Mouse (Mus musculus) layer of hippocampus, postnatal 10 days (tissue): Measurements from ENCODE around the gene Tmem198. TPM values are rescaled to one million over a fixed set of nuclear protein-coding genes. Genes with fewer than 3 reads are reported as not detected.

ENCODE experiments used
- DNase-seq, 2 experiments: peaks; one replicate each; pipeline ENCODE4 v3.0.0; 2021; ENCODE audit warnings: low spot score in 2 of 2
- total RNA-seq, 2 experiments: library from RNA; stranded (reverse); gene quantifications; 2 replicates each; pipeline ENCODE4 v1.2.3; 2021

Gene Tmem198
- total RNA-seq, 2 experiments from 2014 or later: 48.3 to 53.8 TPM

GRCm38 (mm10) chr1:75487040-75487404, 7.7 kb downstream of the Tmem198 start:
- no peak for DNase-seq

- DNase-seq: peak; percentile 41 to 63
These were observed 8.3 kb downstream of the Tmem198 start for GRCm38 (mm10) chr1:75487405-75488161.

DNA sequence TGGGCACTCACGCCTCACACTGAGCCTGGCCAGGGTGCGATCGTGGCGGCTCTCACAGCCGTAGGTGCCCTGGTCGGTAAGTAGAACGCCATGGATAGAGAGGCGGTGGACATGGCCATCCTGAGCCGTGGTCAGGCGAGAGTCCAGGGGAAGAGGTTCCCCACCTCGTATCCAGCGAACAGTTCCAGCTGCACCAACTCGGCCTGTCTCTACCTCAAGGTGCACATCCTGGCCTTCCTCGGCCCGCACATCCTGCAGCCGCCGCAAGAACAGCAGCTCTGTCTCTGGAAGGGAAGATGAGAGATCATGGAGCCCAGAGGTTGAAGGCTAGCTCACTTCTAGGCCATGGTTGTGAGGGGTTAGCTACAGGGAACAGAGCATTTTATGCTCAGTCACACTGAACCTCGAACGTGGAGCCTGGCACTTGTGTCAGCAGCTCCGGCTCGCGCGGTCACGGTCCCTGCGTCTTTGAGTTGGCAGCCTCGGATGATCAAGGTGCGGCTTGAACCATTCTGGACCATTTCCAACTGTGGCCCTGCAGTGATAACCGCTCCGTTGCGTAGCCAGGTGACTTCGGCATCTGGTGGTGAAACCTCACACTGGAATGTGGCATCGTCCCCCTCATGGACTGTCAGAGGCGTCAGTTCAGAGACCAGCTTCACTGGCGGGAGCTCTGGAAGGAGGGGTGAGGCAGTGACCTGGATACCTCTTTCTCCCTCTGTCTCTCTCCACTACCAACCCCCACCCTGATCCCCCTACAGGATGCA, 11.6 kb downstream of the Tmem198 start:
- no peak for DNase-seq

GRCm38 (mm10) chr1:75492579-75493170, 13.3 kb downstream of the Tmem198 start:
- no peak for DNase-seq

DNA sequence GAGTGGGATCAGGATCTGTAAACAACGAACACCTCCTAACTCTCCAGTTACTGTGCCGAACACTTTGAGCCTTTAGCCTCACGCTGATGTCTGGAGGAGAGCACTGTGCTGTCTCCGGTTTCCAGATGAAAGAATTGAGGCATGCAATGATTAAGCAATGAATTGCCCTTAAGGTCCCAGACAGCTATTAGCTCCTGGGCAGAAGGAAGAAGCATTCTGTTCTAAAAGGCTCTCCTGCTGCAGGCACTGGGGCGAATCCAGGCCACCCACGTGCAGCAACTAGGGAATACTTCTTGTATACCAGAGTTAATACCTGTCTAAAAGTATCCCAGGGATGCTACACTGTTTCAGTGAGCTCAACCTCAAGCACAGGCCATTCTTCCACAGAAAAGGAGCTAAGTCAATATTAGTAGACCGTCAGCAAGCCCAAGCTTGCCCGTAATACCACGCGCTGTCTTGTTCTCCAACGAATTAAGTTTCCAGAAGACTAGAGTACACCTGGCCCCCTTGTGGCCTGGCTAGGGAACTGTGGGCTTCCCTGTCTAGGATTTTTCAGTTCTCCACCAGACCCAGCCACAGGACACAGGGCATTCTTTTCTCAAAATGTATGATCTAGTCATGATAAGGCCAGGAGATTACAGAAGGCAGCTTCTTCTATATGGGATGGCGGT, 15.7 kb downstream of the Tmem198 start:
- DNase-seq: peak in 1 of 2 experiments; percentile 46

DNA sequence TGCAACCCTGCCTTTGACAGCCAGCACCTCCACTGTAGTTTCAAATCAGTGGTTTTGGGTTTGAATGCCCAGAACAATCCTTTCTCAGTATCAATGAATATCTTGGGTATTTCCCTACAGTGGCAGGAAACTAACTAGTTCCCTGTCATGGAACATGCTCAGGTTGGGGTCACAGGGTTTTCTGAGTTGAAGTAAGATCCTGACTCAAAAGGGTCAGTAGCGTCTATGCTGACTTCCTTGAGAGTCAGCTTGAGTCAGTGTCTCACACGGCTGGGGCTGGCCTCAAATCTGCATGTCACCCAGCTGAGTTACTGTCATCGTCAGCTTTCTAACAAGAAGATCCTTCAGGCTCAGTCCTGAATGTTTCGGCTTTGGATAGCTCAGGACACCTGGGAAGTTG, 19.6 kb downstream of the Tmem198 start:
- no peak for DNase-seq

DNA sequence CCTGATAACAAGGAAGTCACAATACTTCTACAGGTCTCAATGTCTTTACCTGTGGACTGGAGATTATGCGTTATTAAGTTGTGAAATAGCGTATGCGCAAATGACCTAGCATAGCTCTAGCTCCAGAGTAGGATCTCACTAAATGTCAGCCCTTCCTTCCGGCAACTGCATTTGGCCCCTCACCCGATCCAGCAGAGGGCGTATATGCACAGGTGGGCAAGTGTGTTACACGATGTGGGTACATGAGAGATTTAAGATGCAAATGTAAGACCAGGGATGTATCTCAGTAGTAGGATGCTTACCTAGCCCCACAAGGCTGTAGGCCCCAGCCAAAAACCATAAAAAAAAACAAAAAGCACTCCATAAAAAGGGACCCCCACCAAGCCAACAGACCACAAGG, 20.1 kb downstream of the Tmem198 start:
- no peak for DNase-seq

DNA sequence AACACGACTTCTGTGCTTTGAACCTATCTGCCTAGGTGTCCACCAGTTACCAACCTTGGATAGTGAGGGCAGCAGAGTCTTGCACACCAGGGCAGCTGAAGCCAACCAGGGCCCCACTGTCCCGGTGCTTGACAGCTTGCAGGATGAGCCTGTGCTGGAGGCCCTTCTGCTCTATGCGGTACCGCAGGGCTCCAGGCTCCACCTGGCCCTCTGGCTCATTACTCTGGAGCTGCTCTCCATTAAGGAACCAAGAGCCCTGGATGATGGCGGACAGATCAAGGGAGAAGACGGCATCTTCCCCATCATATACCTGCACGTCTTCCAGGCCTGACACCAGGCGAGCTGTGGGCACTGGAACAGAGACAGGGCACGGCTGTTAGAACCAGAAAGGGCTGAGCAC, 22.6 kb downstream of the Tmem198 start:
- DNase-seq: no peak

DNA sequence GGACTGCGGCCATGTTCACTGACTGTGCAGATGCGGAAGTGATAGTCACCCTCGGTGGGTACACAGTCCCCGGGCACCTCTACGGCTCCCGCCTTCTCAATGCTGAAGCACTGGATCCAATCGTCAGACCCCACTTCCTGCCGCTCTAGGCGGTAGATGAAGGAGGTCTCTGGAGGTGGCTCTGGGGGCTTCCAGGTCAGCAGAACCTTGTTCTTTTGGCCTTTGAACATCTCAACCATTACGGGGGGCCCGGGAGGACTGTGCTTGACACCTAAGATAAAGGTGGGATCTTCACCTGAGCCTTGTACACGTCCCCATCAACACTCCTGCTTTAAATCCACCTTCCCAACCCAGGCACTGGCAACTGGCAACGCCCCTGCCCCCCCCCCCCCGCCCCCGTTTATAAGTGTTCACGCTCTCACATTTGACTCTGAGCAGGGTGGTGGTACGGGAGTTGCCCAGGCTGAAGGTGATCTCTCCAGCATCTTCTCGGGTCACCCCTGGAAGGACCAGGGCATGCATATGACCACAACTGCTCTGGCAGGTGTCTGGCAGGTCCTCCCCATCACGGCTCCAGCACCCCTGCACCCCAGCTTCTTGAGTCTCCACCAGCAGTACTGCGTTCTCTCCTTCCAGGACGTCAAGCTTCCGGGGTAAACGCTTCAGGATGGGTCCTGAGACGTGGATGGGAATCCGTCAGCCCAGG, 23.8 kb downstream of the Tmem198 start:
- no peak for DNase-seq

- no peak for DNase-seq
These were observed 24.3 kb downstream of the Tmem198 start for GRCm38 (mm10) chr1:75503651-75503980.

DNA sequence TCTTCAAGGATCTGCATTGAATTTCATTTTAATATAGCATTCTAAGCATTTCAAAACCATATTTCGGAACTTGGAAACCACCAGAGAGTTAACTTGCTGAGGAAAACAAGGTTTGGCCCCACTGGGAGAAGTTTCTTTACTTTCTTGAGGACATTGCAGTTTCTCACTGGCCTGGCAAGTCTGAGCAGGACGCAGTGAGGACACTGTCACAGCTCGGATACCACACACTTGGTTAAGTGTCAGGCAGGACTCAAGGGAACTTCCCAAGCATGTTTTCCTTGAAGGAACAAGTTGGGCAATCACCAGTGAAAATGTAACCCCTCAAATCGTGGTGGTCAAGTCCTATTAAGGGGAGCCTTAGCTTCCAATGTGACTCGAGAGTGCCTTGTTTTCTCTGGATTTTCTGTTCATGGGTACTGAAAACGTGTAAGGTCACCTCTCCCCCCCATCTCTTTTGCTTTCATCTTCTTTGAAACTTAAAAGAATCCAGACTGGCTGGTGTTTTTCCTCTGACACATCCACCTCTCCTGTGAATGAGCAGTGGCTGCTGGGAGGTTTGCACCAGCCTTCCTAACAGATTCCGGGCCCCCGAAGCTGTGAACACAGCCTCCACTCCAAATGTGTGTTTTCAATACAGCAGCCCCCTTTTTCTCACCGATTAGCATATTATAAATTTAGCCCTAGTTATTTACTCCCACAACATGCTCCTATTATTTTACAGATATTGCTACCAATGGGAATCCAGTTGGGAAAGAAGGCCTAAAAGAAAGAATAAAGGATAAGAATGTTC, 25.1 kb downstream of the Tmem198 start:
- peak in 1 of 2 experiments; percentile 54 for DNase-seq

GRCm38 (mm10) chr1:75505159-75505955, 26.0 kb downstream of the Tmem198 start:
- peak; percentile 73 to 79 for DNase-seq

- DNase-seq: peak; percentile 63 to 70
These were observed 26.9 kb downstream of the Tmem198 start, which contains the start of gene Obsl1 for GRCm38 (mm10) chr1:75505956-75506831. TSS of gene Obsl1 (minus strand) at chr1:75506452.

DNA sequence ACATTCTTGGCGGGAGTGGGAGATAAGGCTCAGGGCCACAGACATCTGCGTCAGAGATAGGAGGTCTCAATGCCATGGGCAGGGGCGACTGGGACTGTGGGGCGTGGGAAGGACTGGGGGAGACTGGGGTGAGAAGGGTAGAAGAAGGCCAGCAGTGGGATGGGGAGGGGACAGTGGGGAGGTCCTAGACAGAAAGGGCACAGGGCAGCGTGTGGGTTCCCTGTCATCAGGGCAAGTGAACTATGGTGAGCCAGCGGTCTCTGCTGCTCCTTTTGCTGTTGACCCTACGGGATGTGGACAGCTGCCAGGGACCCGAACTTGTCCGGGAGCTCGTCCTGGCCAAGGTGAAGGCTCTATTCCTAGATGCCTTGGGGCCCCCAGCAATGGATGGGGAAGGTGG, 27.7 kb downstream of the Tmem198 start, which contains the start of gene Inha:
Inha (plus strand) TSS at position 72 of the 400 bp plus-strand sequence.
- DNase-seq: no peak

- DNase-seq: no peak
These were observed 30.3 kb downstream of the Tmem198 start for GRCm38 (mm10) chr1:75509586-75509985.

DNA sequence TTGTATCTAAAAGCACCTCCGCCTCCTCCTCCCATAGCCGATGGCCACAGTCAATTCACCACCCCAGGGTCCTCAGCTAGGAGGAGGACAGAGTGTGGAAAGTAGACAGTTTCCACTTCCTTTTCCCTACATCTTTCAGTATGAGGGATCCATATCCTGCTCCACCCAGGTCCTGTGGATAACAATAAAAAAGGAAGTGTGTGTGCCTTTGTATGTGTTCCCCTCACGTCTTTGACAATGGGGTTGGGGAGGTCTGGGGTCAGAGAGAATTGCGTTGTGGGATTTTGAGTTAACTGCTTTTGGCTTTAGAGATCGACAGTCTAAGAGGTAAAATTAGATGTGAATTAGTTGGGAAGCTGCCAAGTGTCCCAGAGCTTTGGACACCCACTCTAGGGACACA, 30.8 kb downstream of the Tmem198 start:
- DNase-seq: no peak

DNA sequence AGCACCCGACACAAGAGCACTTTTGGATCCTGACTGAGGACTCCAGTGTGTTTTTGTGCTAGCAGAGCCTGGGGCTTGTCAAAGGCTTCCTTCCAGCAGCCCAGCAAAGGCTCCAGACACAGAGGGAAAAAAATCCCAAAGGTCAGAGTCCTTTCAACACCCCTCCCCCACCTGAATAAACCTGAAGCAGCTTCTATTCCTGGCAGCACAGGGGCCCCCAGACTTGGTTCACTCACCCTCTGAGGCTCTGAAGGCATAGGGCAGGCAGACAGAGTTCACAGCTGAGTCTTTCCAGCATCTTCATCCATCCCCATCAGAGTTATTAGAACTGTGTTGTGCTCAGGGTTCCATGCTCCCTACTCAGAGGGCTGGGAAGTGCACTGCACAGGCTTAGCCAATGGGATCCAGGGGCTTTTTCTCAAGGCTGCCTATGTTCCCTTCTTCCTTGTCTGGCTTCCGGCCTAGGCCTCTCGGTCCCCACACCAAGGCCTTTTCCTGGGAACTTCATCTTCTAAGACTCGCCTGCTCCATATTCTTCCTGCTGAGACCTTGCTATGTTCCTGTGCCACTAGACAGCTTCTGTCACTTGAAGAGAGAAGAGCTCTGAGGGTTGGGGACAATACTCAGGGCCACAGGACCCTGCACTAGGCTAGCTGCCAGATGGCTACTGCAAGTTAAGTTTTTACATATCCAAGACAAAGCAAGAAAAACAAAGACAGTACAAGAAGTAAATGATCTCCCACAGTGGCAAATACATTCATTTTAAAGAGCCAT, 32.3 kb downstream of the Tmem198 start:
- DNase-seq: no peak

DNA sequence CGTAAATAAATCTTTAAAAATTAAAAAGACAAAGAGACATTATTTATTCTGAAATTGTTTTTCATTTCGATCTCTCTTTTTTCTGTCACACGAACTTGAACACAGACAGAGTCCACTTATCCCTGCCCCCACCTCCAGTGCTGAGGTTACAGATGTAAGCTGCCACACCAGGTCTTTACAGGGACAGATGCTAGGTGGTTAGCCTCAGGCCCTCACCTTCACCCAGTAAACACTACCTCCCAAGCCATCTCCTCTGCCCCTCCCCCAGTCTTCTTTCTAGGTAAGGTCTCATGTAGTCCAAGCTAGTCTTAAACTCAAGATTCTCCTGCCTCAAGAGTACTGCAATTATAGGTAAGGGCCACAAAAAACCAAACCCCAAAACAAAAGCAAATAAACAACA, 33.2 kb downstream of the Tmem198 start:
- DNase-seq: no peak
